Mouse (Mus musculus) lung, adult 2 months (tissue): Measurements from ENCODE around the gene Efcab2.
A peak's percentile ranks its signal among the peaks of the same experiment; 100 is the strongest.

Experiments
- CTCF ChIP-seq: fragments of 200-500 bp; IDR thresholded peaks from 2 replicates; pipeline ENCODE4 v1.5.1; 2011; ENCODE audit warnings: mild to moderate bottlenecking, low read length, control low read depth; ENCODE audit not compliant: insufficient read depth
- POLR2A ChIP-seq: fragments of 200-500 bp; IDR thresholded peaks from 2 replicates; pipeline ENCODE4 v1.6.1; 2011; ENCODE audit warnings: low read depth, mild to moderate bottlenecking, control low read depth, low read length, borderline replicate concordance; ENCODE audit errors: extremely low read depth

- peak; percentile 93 for TF ChIP-seq CTCF
- TF ChIP-seq POLR2A = no peak
Measured at GRCm38 (mm10) chr1:178463712-178464111, 57.8 kb downstream of the Efcab2 start.
